Mouse (Mus musculus) B cell, adult (primary cell): ENCODE measurements around the gene Amigo3. TPM values are rescaled to one million over a fixed set of nuclear protein-coding genes. Genes with fewer than 3 reads are reported as not detected.

Experiments used
- total RNA-seq: library from RNA; stranded (reverse); gene quantifications from 4 replicates; pipeline ENCODE4 v1.2.4, GENCODE M21; 2023; ENCODE audit not compliant: inconsistent age

Gene Amigo3
- total RNA-seq: 12.8 to 17.4 TPM (median 16.1 TPM) in 4 replicates

DNA sequence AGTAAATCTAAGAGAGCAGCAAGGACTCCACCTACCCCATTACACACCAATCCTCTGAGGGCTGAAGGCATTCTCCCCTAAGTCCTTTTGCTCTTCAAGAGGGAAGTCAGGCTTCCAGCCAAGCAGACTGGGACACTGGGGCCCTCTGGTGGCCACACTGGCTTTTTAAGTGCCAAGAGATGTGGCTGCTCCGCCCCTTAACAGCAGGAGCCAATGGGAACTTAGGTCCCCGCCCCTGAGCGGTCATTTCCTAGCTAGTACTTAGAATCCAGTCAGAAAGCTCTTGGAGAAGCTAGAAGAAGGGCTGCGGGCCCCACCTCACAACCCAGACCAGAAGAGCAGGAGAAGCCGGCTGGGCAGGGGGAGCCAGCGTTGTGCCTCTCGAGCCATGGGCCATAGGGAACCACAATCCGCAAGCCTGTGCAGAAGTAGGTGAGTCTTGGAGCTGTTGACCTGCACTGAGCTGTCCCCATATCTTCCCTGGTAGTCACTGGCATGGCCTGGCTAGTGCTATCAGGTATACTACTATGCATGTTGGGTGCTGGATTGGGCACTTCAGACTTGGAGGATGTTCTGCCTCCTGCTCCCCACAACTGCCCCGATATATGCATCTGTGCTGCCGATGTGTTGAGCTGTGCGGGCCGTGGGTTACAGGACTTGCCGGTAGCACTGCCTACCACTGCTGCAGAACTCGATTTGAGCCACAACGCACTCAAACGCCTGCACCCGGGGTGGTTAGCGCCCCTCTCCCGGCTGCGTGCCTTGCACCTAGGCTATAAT, at the start of gene Amigo3:
Gene Amigo3, plus strand, starts transcription at position 275 of the 780 bp plus-strand sequence.

GRCm38 (mm10) chr9:108049016-108049455, 3.9 kb upstream of the Amigo3 start, which contains the start of gene Gmppb:
Gene Gmppb, plus strand, starts transcription at chr9:108049242.

GRCm38 (mm10) chr9:108080168-108080567, 27.2 kb downstream of the Amigo3 start, which contains the start of gene Mst1:
Gene Mst1, plus strand, starts transcription at chr9:108080436.

DNA sequence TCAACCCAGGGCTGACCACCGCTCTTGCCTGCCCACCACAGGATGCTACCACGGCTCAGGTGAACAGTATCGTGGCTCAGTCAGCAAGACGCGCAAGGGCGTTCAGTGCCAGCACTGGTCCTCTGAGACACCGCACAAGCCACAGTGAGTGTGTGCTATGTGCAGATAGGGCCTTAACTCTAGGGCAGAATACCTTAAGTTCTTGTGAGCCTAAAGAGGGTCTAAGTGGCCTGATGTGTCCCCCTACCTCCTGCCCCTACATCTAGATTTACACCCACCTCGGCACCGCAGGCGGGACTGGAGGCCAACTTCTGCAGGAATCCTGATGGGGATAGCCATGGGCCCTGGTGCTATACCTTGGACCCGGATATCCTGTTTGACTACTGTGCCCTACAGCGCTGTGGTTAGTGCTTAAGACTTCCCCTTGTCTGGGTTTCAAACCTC, 30.1 kb downstream of the Amigo3 start, which contains the start of gene Rnf123:
Gene Rnf123, minus strand, starts transcription at position 359 of the 444 bp plus-strand sequence.

DNA sequence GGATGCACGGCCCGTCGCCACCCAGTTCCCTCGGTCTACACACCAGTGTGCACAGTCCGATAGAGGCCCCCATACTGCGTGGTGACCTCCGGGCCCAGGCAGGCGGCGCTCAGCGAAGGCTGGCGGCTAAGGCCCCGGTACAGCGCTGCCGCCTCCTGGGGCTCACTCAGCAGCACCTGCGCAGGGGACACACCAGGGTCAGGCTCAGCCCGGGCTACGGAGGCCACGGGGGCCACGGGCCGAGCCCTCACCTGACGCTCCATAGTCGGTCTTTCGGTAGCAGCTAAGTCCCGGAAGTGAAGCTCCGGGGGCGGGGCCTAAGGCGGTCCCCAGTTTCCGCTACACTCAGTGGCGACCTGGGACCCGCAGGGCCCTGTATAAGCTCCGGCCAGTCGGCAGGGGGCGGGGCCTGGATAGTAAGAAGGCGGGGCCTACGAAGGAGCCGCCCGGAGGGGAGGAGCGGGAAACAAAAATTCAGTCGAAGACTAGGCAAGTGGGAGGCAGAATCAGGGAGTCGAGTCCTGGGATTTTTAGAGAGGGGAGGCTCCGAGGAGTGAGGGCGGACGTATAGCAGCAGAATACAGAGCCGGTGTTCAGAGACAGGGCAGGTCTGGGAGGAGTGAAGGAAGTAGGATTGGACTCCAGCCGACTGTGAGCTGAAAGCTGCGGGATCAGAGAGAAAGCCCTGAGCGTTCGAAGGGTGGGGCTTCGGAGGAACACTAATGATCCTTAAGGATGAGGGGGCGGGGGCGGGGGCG, 41.4 kb downstream of the Amigo3 start, which contains the start of gene Apeh:
Gene Apeh, minus strand, starts transcription at position 423 of the 758 bp plus-strand sequence.

Other genes starting within 250 kb of the Amigo3 start
- gene Rbm6, start 179.9 kb upstream of the Amigo3 start, total RNA-seq: 105 to 119 TPM (median 118 TPM) in 4 replicates
- 13.3 to 16.8 TPM (median 15.5 TPM) in 4 replicates for gene Mon1a, start 165.0 kb upstream of the Amigo3 start, total RNA-seq
- 0.09 to 0.67 TPM (median 0.62 TPM) in 4 replicates for gene Mst1r, start 146.3 kb upstream of the Amigo3 start, total RNA-seq
- gene Actl11, start 124.7 kb upstream of the Amigo3 start, total RNA-seq: not detected in 4 replicates
- not detected in 4 replicates for gene Camkv, start 117.5 kb upstream of the Amigo3 start, total RNA-seq
- 5.7 to 9.6 TPM (median 7.8 TPM) in 4 replicates for gene Traip, start 103.0 kb upstream of the Amigo3 start, total RNA-seq
- 177 to 208 TPM (median 186 TPM) in 4 replicates for gene Uba7, start 77.7 kb upstream of the Amigo3 start, total RNA-seq
- gene Gm20661, start 70.1 kb upstream of the Amigo3 start, total RNA-seq: 0.39 to 0.66 TPM in 2 of 4 replicates, not detected in the others
- gene Inka1, start 67.3 kb upstream of the Amigo3 start, total RNA-seq: 1.1 to 3.4 TPM (median 2.3 TPM) in 4 replicates
- gene Cdhr4, start 60.7 kb upstream of the Amigo3 start, total RNA-seq: 0.61 TPM in 1 of 4 replicates, not detected in the others
- 1.6 to 4.2 TPM in 2 of 4 replicates, not detected in the others for gene Gm20662, start 56.8 kb upstream of the Amigo3 start, total RNA-seq
- 120 to 135 TPM (median 126 TPM) in 4 replicates for gene Ip6k1, start 50.7 kb upstream of the Amigo3 start, total RNA-seq
- gene Gmppb, start 3.9 kb upstream of the Amigo3 start, total RNA-seq: 40.8 to 50.5 TPM (median 49.4 TPM) in 4 replicates
- 0.24 to 0.61 TPM in 2 of 4 replicates, not detected in the others for gene Mst1, start 27.3 kb downstream of the Amigo3 start, total RNA-seq
- 221 to 235 TPM (median 235 TPM) in 4 replicates for gene Rnf123, start 30.2 kb downstream of the Amigo3 start, total RNA-seq
- gene Apeh, start 41.4 kb downstream of the Amigo3 start, total RNA-seq: 132 to 156 TPM (median 150 TPM) in 4 replicates
- 0.13 to 0.32 TPM (median 0.20 TPM) in 4 replicates for gene Bsn, start 137.2 kb downstream of the Amigo3 start, total RNA-seq
- 21.2 to 24.3 TPM (median 22.8 TPM) in 4 replicates for gene Dag1, start 210.8 kb downstream of the Amigo3 start, total RNA-seq
- gene Nicn1, start 237.3 kb downstream of the Amigo3 start, total RNA-seq: 6.8 to 8.9 TPM (median 8.2 TPM) in 4 replicates
- gene Amt, start 243.7 kb downstream of the Amigo3 start, total RNA-seq: 1.9 to 3.7 TPM (median 3.2 TPM) in 4 replicates